In genomic region chr15:83084022-83084640, GRCm38 (mm10) we compare ENCODE assay signal across 8 mouse cellular contexts. TPM values are rescaled to one million over a fixed set of nuclear protein-coding genes. Genes with fewer than 3 reads are reported as not detected.
DNase-seq lines count a peak whose midpoint lies in the region; ATAC-seq and TF ChIP-seq lines count a peak whose summit lies in the region.

No protein-coding gene starts in this region.

- peak; percentile 37 for DNase-seq in layer of hippocampus, adult 11-12 months (ENCODE audit: low spot score)
- DNase-seq in layer of hippocampus, adult 9-10 months (ENCODE audit: low spot score), result no peak
- peak; percentile 91 for DNase-seq in embryonic facial prominence, embryonic 14.5 days (ENCODE audit: low spot score)
- peak; percentile 76 for DNase-seq in hindbrain, postnatal 0 days (ENCODE audit: low spot score)
- DNase-seq in adrenal gland, postnatal 25 days, result no peak
- DNase-seq in spleen, postnatal 10 days (ENCODE audit: low spot score in 2 of 2), result no peak

- H3K9me3 ChIP-seq in embryonic facial prominence, embryonic 14.5 days (ENCODE audit: control insufficient read depth, low read length), result no peaks in the 10 kb centered on the region
- H3K9me3 ChIP-seq in hindbrain, postnatal 0 days (ENCODE audit: low read length), result no peaks in the 10 kb centered on the region
- no peaks in the 10 kb centered on the region for H3K9me3 ChIP-seq in midbrain, embryonic 13.5 days

- no peak overlapping the region for H3K27ac ChIP-seq in embryonic facial prominence, embryonic 14.5 days (replicated peaks; ENCODE audit: low read depth, low read length)
- H3K27ac ChIP-seq in hindbrain, postnatal 0 days, result peak overlapping the region; percentile 56; the same call in 1 of the 2 replicates
- H3K27ac ChIP-seq in midbrain, embryonic 13.5 days, result peak overlapping the region; percentile 76

- no peak overlapping the region for H3K4me3 ChIP-seq in embryonic facial prominence, embryonic 14.5 days (ENCODE audit: low read depth, low read length)
- peak overlapping the region; percentile 4; the same call in 1 of the 2 replicates for H3K4me3 ChIP-seq in hindbrain, postnatal 0 days (ENCODE audit: low read length)
- peak overlapping the region; percentile 3; the same call in 1 of the 2 replicates for H3K4me3 ChIP-seq in midbrain, embryonic 13.5 days (replicated peaks)

- no peaks in the 10 kb centered on the region for H3K36me3 ChIP-seq in embryonic facial prominence, embryonic 14.5 days (ENCODE audit: control insufficient read depth, insufficient read depth, low read length)
- H3K36me3 ChIP-seq in hindbrain, postnatal 0 days (ENCODE audit: insufficient read depth, low read length), result no peaks in the 10 kb centered on the region
- no peaks in the 10 kb centered on the region for H3K36me3 ChIP-seq in midbrain, embryonic 13.5 days

- peak; percentile 77 for ATAC-seq in embryonic facial prominence, embryonic 14.5 days (ENCODE audit: low read depth)
- ATAC-seq in hindbrain, postnatal 0 days, result peak; percentile 72
- ATAC-seq in midbrain, embryonic 13.5 days, result peak; percentile 68
- ATAC-seq in monocyte, adult 5-6 weeks (replicated peaks; ENCODE audit: insufficient number of reproducible peaks, low FRiP score, low TSS enrichment, poor library complexity, severe bottlenecking), result no peak

- 43% methylated on average over 13 of the region's 13 CpGs for WGBS in embryonic facial prominence, embryonic 14.5 days
- WGBS in hindbrain, postnatal 0 days, result 19% methylated on average over 13 of the region's 13 CpGs
- 35% methylated on average over 13 of the region's 13 CpGs for WGBS in midbrain, embryonic 13.5 days

- no peaks in the 10 kb centered on the region for H3K4me1 ChIP-seq in embryonic facial prominence, embryonic 14.5 days (ENCODE audit: control insufficient read depth, insufficient read depth, low read length)
- H3K4me1 ChIP-seq in hindbrain, postnatal 0 days (ENCODE audit: insufficient read depth, low read length), result peaks cover 11% of the 10 kb centered on the region; the same call in 1 of the 2 replicates
- peaks cover 27% of the 10 kb centered on the region for H3K4me1 ChIP-seq in midbrain, embryonic 13.5 days (replicated peaks)

- peaks cover 4% of the 10 kb centered on the region for H3K27me3 ChIP-seq in embryonic facial prominence, embryonic 14.5 days (replicated peaks; ENCODE audit: control insufficient read depth, insufficient read depth, low read length)
- H3K27me3 ChIP-seq in hindbrain, postnatal 0 days (ENCODE audit: insufficient read depth, low read length), result no peaks in the 10 kb centered on the region; the same call in 1 of the 2 replicates
- H3K27me3 ChIP-seq in midbrain, embryonic 13.5 days, result 0 out of 2 replicates have a peak, but pooled peaks cover 14% of the 10 kb centered on the region

- no peak for TF ChIP-seq CTCF in hindbrain, postnatal 0 days (IDR thresholded peaks at IDR 0.05; ENCODE audit: low read depth)

- no peak overlapping the region for H3K9ac ChIP-seq in embryonic facial prominence, embryonic 14.5 days (ENCODE audit: low read depth, low read length)
- no peak overlapping the region for H3K9ac ChIP-seq in hindbrain, postnatal 0 days (replicated peaks; ENCODE audit: low read length)
- H3K9ac ChIP-seq in midbrain, embryonic 13.5 days (replicated peaks), result peak overlapping the region; percentile 17; the same call in 1 of the 2 replicates

- 0 out of 2 replicates have a peak overlapping the region, but pooled peaks have one; percentile 2 for H3K4me2 ChIP-seq in embryonic facial prominence, embryonic 14.5 days (ENCODE audit: low read depth, low read length)
- H3K4me2 ChIP-seq in hindbrain, postnatal 0 days (ENCODE audit: low read depth, low read length), result peak overlapping the region; percentile 40
- peak overlapping the region; percentile 32 for H3K4me2 ChIP-seq in midbrain, embryonic 13.5 days (replicated peaks)

RNA-seq across cellular contexts. Expression of gene Serhl, which starts 5.2 kb away (rescaled TPM):
- 63.8 and 71.6 TPM in 2 replicates for polyA plus RNA-seq in embryonic facial prominence, embryonic 14.5 days (2014; fragmentation: Nextera tagmentation; extraction: Ambion mirVana)
- total RNA-seq in hindbrain, postnatal 0 days (2014; rRNA removed), result 12.6 and 12.9 TPM in 2 replicates
- polyA plus RNA-seq in hindbrain, postnatal 0 days (2015; fragmentation: Nextera tagmentation; extraction: Ambion mirVana), result 37.4 and 38.5 TPM in 2 replicates
- polyA plus RNA-seq in midbrain, embryonic 13.5 days (2015; fragmentation: Nextera tagmentation; extraction: Ambion mirVana), result 27.2 and 30.6 TPM in 2 replicates
- total RNA-seq in monocyte, adult 5-6 weeks (2017), result 16.9 to 26.7 TPM (median 20.9 TPM) in 3 replicates
- total RNA-seq in adrenal gland, postnatal 25 days (2021), result 53.0 and 70.8 TPM in 2 replicates

RNA-seq across cellular contexts. Expression of gene Rrp7a, which starts 38.5 kb away (rescaled TPM):
- 61.6 and 63.0 TPM in 2 replicates for polyA plus RNA-seq in embryonic facial prominence, embryonic 14.5 days (2014; fragmentation: Nextera tagmentation; extraction: Ambion mirVana)
- 157 and 207 TPM in 2 replicates for total RNA-seq in hindbrain, postnatal 0 days (2014; rRNA removed)
- 69.4 and 74.4 TPM in 2 replicates for polyA plus RNA-seq in hindbrain, postnatal 0 days (2015; fragmentation: Nextera tagmentation; extraction: Ambion mirVana)
- polyA plus RNA-seq in midbrain, embryonic 13.5 days (2015; fragmentation: Nextera tagmentation; extraction: Ambion mirVana), result 72.4 and 77.0 TPM in 2 replicates
- total RNA-seq in monocyte, adult 5-6 weeks (2017), result 29.8 to 65.9 TPM (median 55.4 TPM) in 3 replicates
- total RNA-seq in adrenal gland, postnatal 25 days (2021), result 100 and 102 TPM in 2 replicates

RNA-seq across cellular contexts. Expression of gene Nfam1, which starts 51.0 kb away (rescaled TPM):
- 4.7 and 6.0 TPM in 2 replicates for polyA plus RNA-seq in embryonic facial prominence, embryonic 14.5 days (2014; fragmentation: Nextera tagmentation; extraction: Ambion mirVana)
- 1.7 and 3.3 TPM in 2 replicates for total RNA-seq in hindbrain, postnatal 0 days (2014; rRNA removed)
- 1.7 and 1.8 TPM in 2 replicates for polyA plus RNA-seq in hindbrain, postnatal 0 days (2015; fragmentation: Nextera tagmentation; extraction: Ambion mirVana)
- 2.4 and 2.5 TPM in 2 replicates for polyA plus RNA-seq in midbrain, embryonic 13.5 days (2015; fragmentation: Nextera tagmentation; extraction: Ambion mirVana)
- total RNA-seq in monocyte, adult 5-6 weeks (2017), result 156 to 182 TPM (median 181 TPM) in 3 replicates
- total RNA-seq in adrenal gland, postnatal 25 days (2021), result 1.2 and 1.5 TPM in 2 replicates

Comparison
In these comparisons a context has a peak if more than half of its experiments do, and no peak if none do; other contexts are left out.
1. DNase-seq: peak in layer of hippocampus, adult 11-12 months (single experiment), embryonic facial prominence, embryonic 14.5 days (single experiment) and hindbrain, postnatal 0 days (single experiment); none in layer of hippocampus, adult 9-10 months (single experiment), adrenal gland, postnatal 25 days (single experiment) and spleen, postnatal 10 days (0 of 2).
2. RNA of gene Nfam1, which starts 51.0 kb away (total RNA-seq): 156 to 182 TPM in monocyte, adult 5-6 weeks; 1.7 to 3.3 TPM in hindbrain, postnatal 0 days and 1.2 to 1.5 TPM in adrenal gland, postnatal 25 days; every median in the first group is over 10 times any median in the second.
3. Peak in every context shown above with its lines, with median percentiles within 50 percentile points of each other: H3K4me2 ChIP-seq.